Mouse (Mus musculus): ENCODE measurements around the gene Gm20388. TPM values are rescaled to one million over a fixed set of nuclear protein-coding genes. Genes with fewer than 3 reads are reported as not detected.

Gm20388 gene
- polyA plus RNA-seq, 1 experiment from 2014 or later, result not detected

GRCm38 (mm10) chr8:121619401-121619995 is 1708.9 kb downstream of the Gm20388 start:
- H3K27me3 ChIP-seq (ENCODE audit: control insufficient read depth, insufficient read depth, low read length), result no peaks in the 10 kb centered on the region
- no peak overlapping the region for H3K4me3 ChIP-seq (ENCODE audit: control insufficient read depth in 1 of 2, insufficient read depth in 1 of 2, low read depth in 1 of 2, low read length in 2 of 2)
- peak overlapping the region; percentile 19 for H3K4me2 ChIP-seq (ENCODE audit: low read length)
- peak; percentile 74 for ATAC-seq (ENCODE audit: insufficient number of reproducible peaks, insufficient read depth, low FRiP score, low read depth)
- WGBS, result 24% methylated on average over 7 of the region's 7 CpGs
- peak overlapping the region; percentile 50 to 84 for H3K27ac ChIP-seq (replicated peaks in 1 of 2; ENCODE audit: control insufficient read depth in 1 of 2, insufficient read depth in 1 of 2, low read depth in 2 of 2, low read length in 2 of 2)
- peaks cover 29 to 41% of the 10 kb centered on the region in 2 experiments for H3K4me1 ChIP-seq (ENCODE audit: control insufficient read depth in 2 of 2, insufficient read depth in 2 of 2, low read length in 2 of 2)
- H3K36me3 ChIP-seq (ENCODE audit: control insufficient read depth, insufficient read depth, low read length), result peaks cover 27% of the 10 kb centered on the region
- H3K9me3 ChIP-seq (ENCODE audit: control insufficient read depth, low read length), result no peaks in the 10 kb centered on the region
- peak overlapping the region; percentile 9; the same call in 1 of the 2 replicates for H3K9ac ChIP-seq (ENCODE audit: low read length)

- peaks cover 37 to 56% of the 10 kb centered on the region in 2 experiments for H3K4me1 ChIP-seq (ENCODE audit: control insufficient read depth in 2 of 2, insufficient read depth in 2 of 2, low read length in 2 of 2)
- 54% methylated on average over 12 of the region's 12 CpGs for whole genome bisulfite sequencing
- peak overlapping the region; percentile 41; the same call in 1 of the 2 replicates for H3K9ac ChIP-seq (ENCODE audit: low read length)
- H3K36me3 ChIP-seq (ENCODE audit: control insufficient read depth, insufficient read depth, low read length), result peaks cover 23% of the 10 kb centered on the region
- H3K9me3 ChIP-seq (ENCODE audit: control insufficient read depth, low read length), result no peaks in the 10 kb centered on the region
- no peak overlapping the region for H3K4me3 ChIP-seq (ENCODE audit: control insufficient read depth in 1 of 2, insufficient read depth in 1 of 2, low read depth in 1 of 2, low read length in 2 of 2)
- ATAC-seq (ENCODE audit: insufficient number of reproducible peaks, insufficient read depth, low FRiP score, low read depth), result no peak
- no peaks in the 10 kb centered on the region for H3K27me3 ChIP-seq (ENCODE audit: control insufficient read depth, insufficient read depth, low read length)
- peak overlapping the region; percentile 1 to 84; a peak in 2 of 4 replicates for H3K27ac ChIP-seq (replicated peaks in 1 of 2; ENCODE audit: control insufficient read depth in 1 of 2, insufficient read depth in 1 of 2, low read depth in 2 of 2, low read length in 2 of 2)
- no peak overlapping the region for H3K4me2 ChIP-seq (ENCODE audit: low read length)
Measured at GRCm38 (mm10) chr8:121620801-121621516, 1710.3 kb downstream of the Gm20388 start.

GRCm38 (mm10) chr8:121621879-121622278 is 1711.2 kb downstream of the Gm20388 start:
- Histone ChIP-seq H3K4me3 (ENCODE audit: control insufficient read depth in 1 of 2, insufficient read depth in 1 of 2, low read depth in 1 of 2, low read length in 2 of 2) (no peak overlapping the region), H3K4me2 (ENCODE audit: low read length) (no peak overlapping the region), H3K27me3 (ENCODE audit: control insufficient read depth, insufficient read depth, low read length) (no peaks in the 10 kb centered on the region), H3K9ac (ENCODE audit: low read length) (no peak overlapping the region), H3K9me3 (ENCODE audit: control insufficient read depth, low read length) (no peaks in the 10 kb centered on the region), H3K4me1 (ENCODE audit: control insufficient read depth in 2 of 2, insufficient read depth in 2 of 2, low read length in 2 of 2) (peaks cover 44 to 65% of the 10 kb centered on the region in 2 experiments), H3K36me3 (ENCODE audit: control insufficient read depth, insufficient read depth, low read length) (peaks cover 22% of the 10 kb centered on the region; the same call in 1 of the 2 replicates), H3K27ac (replicated peaks in 1 of 2; ENCODE audit: control insufficient read depth in 1 of 2, insufficient read depth in 1 of 2, low read depth in 2 of 2, low read length in 2 of 2) (no peak overlapping the region)
- WGBS, result 60% methylated on average over 1 of the region's 1 CpGs
- no peak for ATAC-seq (ENCODE audit: insufficient number of reproducible peaks, insufficient read depth, low FRiP score, low read depth)

- H3K36me3 ChIP-seq (ENCODE audit: control insufficient read depth, insufficient read depth, low read length), result peaks cover 22% of the 10 kb centered on the region
- H3K4me1 ChIP-seq (ENCODE audit: control insufficient read depth in 2 of 2, insufficient read depth in 2 of 2, low read length in 2 of 2), result peaks cover 46 to 63% of the 10 kb centered on the region in 2 experiments
- no peak overlapping the region for H3K4me3 ChIP-seq (ENCODE audit: control insufficient read depth in 1 of 2, insufficient read depth in 1 of 2, low read depth in 1 of 2, low read length in 2 of 2)
- 87% methylated on average over 8 of the region's 8 CpGs for WGBS
- H3K27me3 ChIP-seq (ENCODE audit: control insufficient read depth, insufficient read depth, low read length), result no peaks in the 10 kb centered on the region
- H3K9me3 ChIP-seq (ENCODE audit: control insufficient read depth, low read length), result no peaks in the 10 kb centered on the region
- no peak overlapping the region for H3K9ac ChIP-seq (ENCODE audit: low read length)
- ATAC-seq (ENCODE audit: insufficient number of reproducible peaks, insufficient read depth, low FRiP score, low read depth), result no peak
- no peak overlapping the region for H3K4me2 ChIP-seq (ENCODE audit: low read length)
- no peak overlapping the region for H3K27ac ChIP-seq (replicated peaks in 1 of 2; ENCODE audit: control insufficient read depth in 1 of 2, insufficient read depth in 1 of 2, low read depth in 2 of 2, low read length in 2 of 2)
Measured at GRCm38 (mm10) chr8:121623043-121623442, 1712.4 kb downstream of the Gm20388 start.

GRCm38 (mm10) chr8:121628681-121629080 is 1718.0 kb downstream of the Gm20388 start:
- Histone ChIP-seq H3K4me2 (ENCODE audit: low read length) (no peak overlapping the region), H3K36me3 (ENCODE audit: control insufficient read depth, insufficient read depth, low read length) (peaks cover 17% of the 10 kb centered on the region), H3K4me3 (ENCODE audit: control insufficient read depth in 1 of 2, insufficient read depth in 1 of 2, low read depth in 1 of 2, low read length in 2 of 2) (no peak overlapping the region), H3K27ac (replicated peaks in 1 of 2; ENCODE audit: control insufficient read depth in 1 of 2, insufficient read depth in 1 of 2, low read depth in 2 of 2, low read length in 2 of 2) (no peak overlapping the region), H3K4me1 (ENCODE audit: control insufficient read depth in 2 of 2, insufficient read depth in 2 of 2, low read length in 2 of 2) (peaks cover 40 to 53% of the 10 kb centered on the region in 2 experiments), H3K9ac (ENCODE audit: low read length) (no peak overlapping the region), H3K27me3 (ENCODE audit: control insufficient read depth, insufficient read depth, low read length) (no peaks in the 10 kb centered on the region), H3K9me3 (ENCODE audit: control insufficient read depth, low read length) (no peaks in the 10 kb centered on the region)
- ATAC-seq (ENCODE audit: insufficient number of reproducible peaks, insufficient read depth, low FRiP score, low read depth), result no peak
- WGBS, result 44% methylated on average over 4 of the region's 4 CpGs

- 0 out of 2 replicates have a peak, but pooled peaks have one; percentile 12 for ATAC-seq (ENCODE audit: insufficient number of reproducible peaks, insufficient read depth, low FRiP score, low read depth)
- H3K9me3 ChIP-seq (ENCODE audit: control insufficient read depth, low read length), result no peaks in the 10 kb centered on the region
- H3K9ac ChIP-seq (ENCODE audit: low read length), result no peak overlapping the region
- no peak overlapping the region for H3K4me3 ChIP-seq (ENCODE audit: control insufficient read depth in 1 of 2, insufficient read depth in 1 of 2, low read depth in 1 of 2, low read length in 2 of 2)
- no peaks in the 10 kb centered on the region for H3K27me3 ChIP-seq (ENCODE audit: control insufficient read depth, insufficient read depth, low read length)
- WGBS, result 48% methylated on average over 7 of the region's 7 CpGs
- peak overlapping the region; percentile 2 to 62; a peak in 2 of 4 replicates for H3K27ac ChIP-seq (replicated peaks in 1 of 2; ENCODE audit: control insufficient read depth in 1 of 2, insufficient read depth in 1 of 2, low read depth in 2 of 2, low read length in 2 of 2)
- H3K4me2 ChIP-seq (ENCODE audit: low read length), result no peak overlapping the region
- H3K4me1 ChIP-seq (ENCODE audit: control insufficient read depth in 2 of 2, insufficient read depth in 2 of 2, low read length in 2 of 2), result peaks cover 33 to 44% of the 10 kb centered on the region in 2 experiments
- H3K36me3 ChIP-seq (ENCODE audit: control insufficient read depth, insufficient read depth, low read length), result peaks cover 17% of the 10 kb centered on the region
Measured at GRCm38 (mm10) chr8:121631645-121632071, 1721.0 kb downstream of the Gm20388 start.

GRCm38 (mm10) chr8:121632401-121632800 is 1721.8 kb downstream of the Gm20388 start:
- H3K27ac ChIP-seq (replicated peaks in 1 of 2; ENCODE audit: control insufficient read depth in 1 of 2, insufficient read depth in 1 of 2, low read depth in 2 of 2, low read length in 2 of 2), result peak overlapping the region in 1 of 2 experiments; percentile 62; a peak in 2 of 4 replicates
- no peak for ATAC-seq (ENCODE audit: insufficient number of reproducible peaks, insufficient read depth, low FRiP score, low read depth)
- H3K4me3 ChIP-seq (ENCODE audit: control insufficient read depth in 1 of 2, insufficient read depth in 1 of 2, low read depth in 1 of 2, low read length in 2 of 2), result no peak overlapping the region
- no peaks in the 10 kb centered on the region for H3K27me3 ChIP-seq (ENCODE audit: control insufficient read depth, insufficient read depth, low read length)
- H3K4me1 ChIP-seq (ENCODE audit: control insufficient read depth in 2 of 2, insufficient read depth in 2 of 2, low read length in 2 of 2), result peaks cover 32 to 44% of the 10 kb centered on the region in 2 experiments
- no peak overlapping the region for H3K9ac ChIP-seq (ENCODE audit: low read length)
- H3K9me3 ChIP-seq (ENCODE audit: control insufficient read depth, low read length), result no peaks in the 10 kb centered on the region
- H3K36me3 ChIP-seq (ENCODE audit: control insufficient read depth, insufficient read depth, low read length), result peaks cover 11% of the 10 kb centered on the region
- WGBS, result 40% methylated on average over 5 of the region's 5 CpGs
- H3K4me2 ChIP-seq (ENCODE audit: low read length), result no peak overlapping the region

Measured in heart, embryonic 14.5 days (tissue).